Mouse (Mus musculus): ENCODE results near the gene Serpina3i.

Serpina3i gene

GRCm38 (mm10) chr12:104298049-104298448, 35.1 kb downstream of the Serpina3i start:
- no peak for DNase-seq

DNA sequence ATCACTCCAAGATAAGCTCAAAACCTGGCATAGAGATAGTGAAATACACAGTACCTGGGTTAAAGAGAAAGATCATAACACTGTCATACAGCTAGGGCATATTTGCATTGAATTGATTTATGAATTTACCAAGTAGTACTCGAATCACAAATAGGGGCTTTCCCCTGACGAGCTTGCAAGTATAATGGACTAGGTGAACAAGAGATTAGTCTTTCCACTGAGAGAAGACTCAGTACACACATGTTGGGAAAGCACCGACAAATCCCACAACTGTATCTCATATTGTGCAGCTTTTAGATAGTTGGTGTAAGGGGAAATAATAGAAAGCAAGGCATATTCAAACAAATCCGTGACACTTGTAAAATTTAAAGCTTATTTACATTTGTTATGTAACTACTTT, 43.1 kb downstream of the Serpina3i start:
- DNase-seq, result no peak

GRCm38 (mm10) chr12:104314253-104314652, 51.3 kb downstream of the Serpina3i start, which contains the start of gene Serpina3j:
TSS of gene Serpina3j (plus strand) at chr12:104314553.
- no peak for DNase-seq
